Mouse (Mus musculus) cerebellum, postnatal 25 days (tissue): ENCODE data around the gene Zfhx3.

Experiments
- DNase-seq, 2 experiments: peaks; one replicate each; pipeline ENCODE4 v3.0.0; 2021; ENCODE audit warnings: mixed read lengths in 2 of 2

The Zfhx3 gene

DNA sequence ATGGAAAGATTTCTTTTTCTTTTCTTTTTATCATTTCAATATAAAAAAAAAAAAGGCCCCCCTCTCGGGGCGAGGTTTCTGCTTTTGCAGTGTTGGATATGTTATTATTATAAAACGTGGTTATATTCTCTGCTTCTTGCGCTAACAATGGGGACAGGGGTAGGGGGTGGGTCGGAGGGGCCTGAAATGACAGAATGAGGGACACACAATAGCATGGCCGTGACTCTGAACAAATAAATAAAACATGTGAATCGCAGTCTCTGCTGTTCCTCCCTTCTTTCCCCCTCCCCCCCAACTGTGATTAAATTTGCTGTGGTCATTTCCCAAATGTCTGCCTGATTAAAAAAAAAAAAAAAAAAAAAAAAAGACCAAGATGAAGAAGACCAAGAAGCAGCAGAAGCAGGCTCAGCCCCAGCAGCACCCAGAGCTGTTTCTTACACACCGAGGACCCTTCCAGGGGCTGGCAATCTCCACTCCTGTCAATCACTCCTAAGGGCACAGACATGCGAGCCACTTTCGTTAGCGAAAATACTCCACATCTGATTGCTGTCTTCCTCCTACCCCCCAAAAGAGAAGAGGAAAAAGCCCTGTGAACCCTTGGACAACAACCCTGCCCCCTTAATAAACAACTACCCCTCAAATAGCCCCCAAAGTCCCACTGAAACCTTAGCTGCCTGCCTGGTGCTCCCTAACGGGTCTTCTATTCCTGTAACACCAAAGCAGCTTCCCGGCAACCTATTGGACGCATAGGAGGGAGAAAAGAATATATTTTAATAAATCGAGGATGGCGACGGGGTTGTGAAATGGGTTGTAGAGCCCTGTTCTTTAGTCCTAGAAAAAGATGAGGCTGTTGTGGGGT lies 302.4 kb downstream of the Zfhx3 start:
- DNase-seq = no peak

DNA sequence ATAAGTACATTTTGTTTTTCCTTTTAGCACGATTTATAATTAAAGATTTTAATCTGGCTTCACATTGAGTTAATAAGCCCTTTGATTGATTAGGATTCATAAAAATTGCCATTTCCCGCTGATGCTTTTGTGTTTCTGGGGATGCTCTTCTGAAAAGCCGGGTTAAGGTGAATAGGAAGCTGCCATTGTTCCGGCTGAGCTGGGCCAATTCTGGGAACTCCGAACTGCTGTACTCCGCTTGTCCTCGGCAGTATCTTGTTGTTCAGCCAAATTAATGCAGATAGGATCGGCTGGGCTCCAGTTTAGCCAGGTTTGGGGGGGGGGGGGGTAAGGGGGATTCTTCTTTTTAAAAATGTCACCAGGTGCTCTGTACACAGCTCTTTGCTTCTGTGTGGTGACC lies 303.1 kb downstream of the Zfhx3 start:
- DNase-seq = no peak

DNA sequence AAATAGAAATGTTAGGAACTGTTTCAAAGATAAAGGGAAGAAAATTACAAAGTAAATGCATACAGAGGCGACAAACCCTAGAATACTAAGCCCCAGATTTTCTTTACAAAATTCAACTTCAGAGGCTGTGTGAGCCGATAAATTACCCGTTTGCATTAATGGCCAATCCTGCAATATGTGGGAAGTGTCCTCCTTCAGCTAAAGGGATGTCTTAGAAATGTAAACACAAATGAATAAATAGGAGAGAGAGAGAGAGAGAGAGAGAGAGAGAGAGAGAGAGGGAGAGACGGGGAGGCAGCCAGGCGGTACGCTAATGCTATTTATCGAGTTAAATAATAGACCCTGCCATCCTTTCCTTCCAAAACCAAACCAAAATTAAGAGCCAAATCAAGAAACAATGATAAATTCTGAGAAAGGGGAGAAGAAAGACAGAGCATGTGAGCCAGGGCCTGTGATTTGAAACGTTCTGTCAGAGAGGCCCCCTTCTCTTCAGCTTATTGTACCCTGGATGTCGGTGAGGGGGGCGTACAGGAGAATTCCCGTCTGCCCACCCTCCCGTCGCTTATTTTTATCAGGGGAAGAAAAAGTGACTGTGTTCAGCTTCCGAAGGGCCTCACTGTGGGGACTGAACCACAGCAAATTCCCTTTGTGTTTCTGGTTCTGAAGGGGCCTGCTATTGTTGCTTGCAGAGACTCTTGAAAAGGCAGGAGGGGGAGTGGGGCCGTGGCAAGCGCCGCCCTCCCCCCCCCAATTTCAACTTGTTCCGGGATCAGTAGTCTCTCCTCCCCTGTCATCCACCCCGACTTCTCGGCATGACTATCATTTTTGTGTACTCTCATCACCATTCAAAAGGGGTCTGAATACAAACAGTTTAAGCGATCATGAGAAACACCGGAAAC lies 303.8 kb downstream of the Zfhx3 start:
- no peak for DNase-seq

DNA sequence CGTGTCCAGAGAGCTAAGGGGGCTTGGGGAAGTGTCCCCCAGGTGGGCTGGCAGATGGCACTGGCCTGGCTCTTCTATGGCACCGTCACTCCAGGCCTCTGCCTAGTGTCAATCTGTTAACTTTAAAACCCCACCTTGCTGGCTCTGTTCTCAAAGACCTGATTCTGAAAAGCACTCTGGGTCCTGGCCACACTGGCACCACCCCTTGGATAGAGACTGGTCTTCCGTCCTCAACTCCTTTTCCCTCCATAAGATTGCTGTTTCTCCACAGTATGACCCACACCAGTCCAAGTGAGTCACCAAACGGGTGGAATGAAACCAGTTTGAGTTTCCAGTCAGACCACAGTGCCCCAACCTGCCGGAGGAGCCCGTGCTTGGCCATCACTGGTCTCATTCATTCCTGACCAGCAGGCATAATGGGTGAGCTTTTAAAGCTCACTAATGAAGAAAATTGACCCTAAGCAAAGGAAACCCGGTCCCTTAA lies 304.5 kb downstream of the Zfhx3 start:
- DNase-seq = no peak

DNA sequence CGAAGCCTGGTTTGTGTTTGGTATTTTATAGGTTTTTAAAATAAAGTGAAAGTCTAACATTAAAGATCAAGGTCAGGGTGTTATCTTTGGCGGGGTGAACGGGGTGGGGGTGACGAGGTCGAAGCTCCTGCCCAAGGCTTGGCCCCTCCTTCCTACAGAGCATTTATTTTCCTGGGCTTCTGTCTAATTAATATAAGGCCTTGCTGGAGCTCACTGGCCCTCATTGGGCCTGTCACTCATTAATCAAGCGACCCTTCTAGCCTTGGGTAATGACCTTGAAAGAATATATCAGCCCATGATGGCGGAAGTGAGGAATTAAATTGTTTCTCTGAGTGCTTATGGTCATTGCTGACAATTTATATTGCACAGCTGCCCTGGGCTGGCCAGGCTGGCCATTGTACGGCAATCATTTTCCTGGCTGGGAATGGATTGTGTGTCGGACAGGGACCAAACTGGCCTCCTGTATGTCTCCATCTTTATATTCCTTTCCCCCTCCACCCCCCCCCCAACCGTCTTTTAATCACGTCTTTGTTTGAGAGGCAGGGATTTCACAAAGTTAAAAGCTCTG lies 322.2 kb downstream of the Zfhx3 start:
- no peak for DNase-seq

DNA sequence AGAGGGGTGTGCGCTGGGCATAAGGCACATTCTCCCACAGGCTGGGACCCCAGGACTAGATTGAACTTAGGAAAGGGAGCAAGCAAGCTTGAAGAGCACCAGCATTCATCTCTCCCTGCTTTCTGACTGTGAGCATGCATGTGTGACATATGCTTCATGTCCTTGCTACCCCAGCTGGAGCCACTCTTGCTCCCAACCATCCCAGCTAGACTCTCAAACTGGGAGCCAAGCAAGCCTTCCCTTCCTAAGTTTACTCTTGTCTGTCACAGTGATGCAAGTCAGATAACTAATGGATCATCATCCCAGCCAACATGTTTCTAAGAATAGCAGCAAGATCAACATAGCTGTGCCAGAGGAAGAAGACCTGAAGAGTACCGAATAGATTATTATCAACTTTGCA lies 335.5 kb downstream of the Zfhx3 start:
- DNase-seq = no peak

DNA sequence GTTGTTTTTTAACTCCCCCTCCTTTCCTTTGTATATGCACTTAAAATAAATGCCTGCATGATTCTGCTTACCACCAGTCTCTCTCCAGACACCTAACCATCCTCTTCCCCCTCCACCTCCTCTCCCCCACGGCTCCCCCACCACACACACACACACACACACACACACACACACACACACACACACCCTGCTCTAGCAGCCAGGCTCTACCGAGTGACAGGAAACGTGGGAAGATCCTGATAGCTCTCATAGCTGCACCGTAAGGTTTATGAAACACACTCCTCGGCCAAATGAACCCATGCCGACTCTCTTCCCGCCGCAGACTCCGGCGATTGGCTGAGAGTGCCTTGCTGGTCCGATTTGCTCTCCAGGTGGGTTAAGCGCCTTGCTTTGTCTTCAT lies 339.5 kb downstream of the Zfhx3 start:
- DNase-seq = no peak

DNA sequence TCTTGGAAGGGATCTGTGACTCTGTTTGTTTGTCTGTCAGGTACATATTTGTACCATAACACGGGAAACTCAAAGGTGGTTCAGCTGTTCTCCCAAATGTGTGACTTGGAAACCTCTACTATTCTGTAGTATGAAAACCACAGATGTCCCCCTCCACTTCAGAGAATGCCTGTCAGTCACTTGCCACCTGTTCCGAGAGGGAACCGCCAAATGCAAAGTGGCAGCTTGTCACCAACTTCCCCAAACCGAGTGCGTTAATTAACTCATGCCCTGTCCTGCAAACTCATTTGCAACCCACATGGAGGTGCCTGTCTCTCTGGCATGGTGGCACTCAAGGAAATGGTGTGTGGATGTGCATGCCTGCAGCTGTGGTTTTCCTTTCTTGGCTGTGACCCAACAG lies 343.7 kb downstream of the Zfhx3 start:
- DNase-seq = no peak

DNA sequence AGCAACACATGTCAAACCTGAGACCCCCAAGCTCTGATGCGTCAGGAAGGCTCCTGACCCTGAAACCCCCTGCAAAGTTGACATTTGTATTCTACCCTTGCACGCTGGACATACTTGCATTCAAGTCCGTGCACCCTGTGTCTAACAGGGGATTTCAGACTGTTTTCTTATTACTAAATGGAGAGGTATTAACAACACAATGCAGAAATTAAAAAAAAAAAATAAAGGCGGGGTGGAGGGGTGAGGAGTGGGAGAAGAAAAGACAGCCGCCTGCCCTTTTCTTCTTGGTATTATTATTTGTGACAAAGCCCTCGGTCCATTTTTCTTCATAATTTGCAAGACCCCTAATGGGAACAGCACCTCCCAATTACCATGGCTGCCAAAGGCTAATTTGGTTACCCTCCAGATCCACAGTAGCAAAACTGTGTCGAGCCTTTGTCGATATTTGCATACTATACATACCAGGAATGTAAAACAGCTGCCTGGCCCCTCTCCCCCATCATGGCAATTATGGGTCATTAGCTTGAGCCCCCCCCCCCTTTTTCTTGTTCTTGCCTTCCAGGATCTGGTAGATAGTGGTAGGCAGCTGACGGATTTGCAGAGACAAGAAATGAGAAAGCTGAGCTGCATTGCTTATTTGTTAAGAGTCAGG lies 358.6 kb downstream of the Zfhx3 start:
- DNase-seq = no peak

DNA sequence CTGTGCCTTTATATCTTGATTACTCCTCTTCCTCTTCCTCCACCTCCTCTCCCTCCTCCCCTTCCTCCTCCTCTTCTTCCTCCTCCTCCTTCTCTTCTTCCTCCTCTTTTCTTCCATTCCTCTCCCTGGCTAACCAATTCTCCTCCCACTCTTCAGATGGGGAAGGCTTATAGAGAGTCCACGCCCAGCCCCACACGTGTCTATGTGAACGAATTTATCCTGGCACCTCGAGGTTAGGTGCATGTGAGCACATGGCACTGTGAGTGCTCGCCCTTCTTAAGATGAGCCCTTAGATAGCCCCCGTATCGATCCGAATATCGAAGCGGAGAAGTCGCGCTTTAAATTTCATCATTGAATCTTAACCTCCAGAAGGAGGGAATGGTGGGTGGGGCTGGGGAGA lies 359.2 kb downstream of the Zfhx3 start:
- DNase-seq = no peak

DNA sequence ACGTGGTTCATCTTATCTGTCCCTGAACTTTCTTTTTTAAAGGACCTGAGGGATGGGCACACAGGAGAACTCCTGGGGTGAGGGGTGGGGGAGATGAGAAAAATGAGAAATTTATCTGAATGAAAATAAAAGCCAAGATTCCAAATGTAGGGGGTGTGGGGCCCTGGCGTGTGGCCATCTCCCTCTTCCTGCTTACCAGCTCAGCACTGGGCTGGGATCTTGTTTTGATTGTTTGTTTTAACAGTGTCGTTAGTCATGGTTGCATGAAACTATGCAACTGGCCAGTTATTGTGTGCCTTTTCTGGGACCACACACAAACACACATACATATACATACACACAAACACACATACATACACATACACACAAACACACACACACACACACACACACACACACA lies 362.9 kb downstream of the Zfhx3 start:
- DNase-seq = no peak

DNA sequence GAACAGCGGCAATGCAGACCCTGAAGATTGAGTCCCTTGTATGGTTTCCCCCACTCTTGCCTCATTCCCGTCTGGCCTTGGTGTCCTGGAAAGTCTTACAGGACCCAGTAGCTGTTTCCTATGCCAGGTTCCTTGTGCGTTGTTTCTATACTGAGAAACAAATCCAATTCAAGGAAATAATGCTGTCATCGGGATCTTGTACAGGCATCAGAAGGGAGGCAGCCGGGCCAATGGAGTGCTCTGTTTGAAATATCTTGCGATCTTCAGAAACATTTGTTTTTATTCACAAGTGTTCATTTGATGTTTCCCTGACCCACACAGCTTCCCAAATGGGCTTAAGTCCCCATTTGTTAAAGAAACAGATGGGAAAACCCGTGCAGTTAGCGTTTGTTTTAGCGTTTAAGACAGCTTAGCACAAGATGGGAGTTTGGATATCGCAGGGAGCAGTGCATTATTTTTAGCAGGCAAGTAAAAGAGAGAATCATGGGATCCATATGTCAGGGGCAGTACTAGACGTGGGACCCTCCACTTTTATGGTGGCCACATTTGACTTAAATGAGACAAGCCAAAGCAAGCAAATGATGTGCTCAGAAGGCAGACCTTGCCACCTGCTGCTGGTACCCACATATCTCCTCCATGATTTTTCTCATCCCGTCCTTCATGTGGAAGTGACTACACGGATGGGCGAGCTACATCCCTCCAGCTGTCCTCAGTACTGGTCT lies 367.2 kb downstream of the Zfhx3 start:
- DNase-seq = no peak

DNA sequence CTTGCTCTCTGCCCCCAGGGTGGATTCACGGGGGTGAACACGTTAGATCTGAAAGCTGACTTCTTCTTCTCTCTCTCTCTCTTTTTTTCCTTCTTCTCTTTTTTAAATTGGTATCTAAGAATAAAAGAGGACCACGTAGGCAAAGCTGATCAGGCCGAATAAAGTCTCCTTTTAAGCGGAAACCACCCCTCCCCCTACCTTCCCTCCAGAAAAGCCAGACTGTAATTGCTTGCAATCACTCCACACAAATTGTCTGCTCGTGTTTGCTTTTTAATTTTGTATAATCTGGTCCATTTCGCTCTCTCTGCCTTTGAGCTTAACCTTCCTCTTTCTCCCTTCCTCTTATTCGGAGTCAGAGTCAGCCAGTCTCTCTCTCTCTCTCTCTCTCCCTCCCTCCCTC lies 372.6 kb downstream of the Zfhx3 start:
- DNase-seq = no peak

DNA sequence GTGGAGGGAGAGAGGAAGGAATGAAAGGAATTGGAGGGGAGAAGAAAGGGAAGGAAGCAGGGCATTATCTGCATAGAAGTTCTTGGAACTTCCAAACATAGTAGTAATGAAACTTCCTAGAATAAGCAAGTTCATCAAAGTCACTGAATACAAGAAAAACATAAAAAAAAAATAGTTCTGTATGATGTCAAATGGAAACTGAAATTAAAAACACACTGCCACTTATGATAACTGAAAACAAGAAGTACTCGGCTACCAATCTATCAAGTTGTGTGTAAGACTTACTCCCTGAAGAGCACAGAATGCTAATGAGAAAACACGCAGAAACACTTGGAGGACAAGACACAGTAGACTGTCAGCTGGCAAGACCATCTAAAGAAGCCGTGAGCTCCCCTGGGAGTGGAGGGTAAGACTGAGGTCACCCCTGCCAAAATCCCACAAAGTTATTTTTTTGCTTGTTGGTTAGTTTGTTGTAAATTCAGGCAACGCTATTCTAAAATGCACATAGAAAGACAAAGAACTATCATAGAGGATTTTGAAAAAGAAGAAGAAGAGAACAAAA lies 375.2 kb downstream of the Zfhx3 start:
- DNase-seq = no peak

DNA sequence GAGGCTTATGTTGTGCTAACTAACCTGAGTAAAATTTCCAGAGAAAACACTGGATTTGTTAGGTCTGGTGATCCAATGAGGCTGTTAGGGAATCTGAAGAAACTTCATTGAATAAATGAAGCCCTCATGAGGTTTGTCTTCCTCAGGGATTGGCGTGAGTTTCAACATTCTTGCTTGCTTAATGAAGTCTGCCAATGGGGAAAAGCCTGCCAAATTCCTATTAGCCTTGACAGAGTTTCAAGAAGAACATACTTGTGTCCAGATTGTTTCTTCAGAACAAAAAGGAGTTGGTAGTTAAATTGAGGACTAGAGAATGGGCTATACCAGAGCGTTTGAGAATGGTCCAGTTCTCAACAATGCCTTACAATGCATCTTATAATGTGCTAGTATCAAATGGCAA lies 385.3 kb downstream of the Zfhx3 start:
- no peak for DNase-seq

DNA sequence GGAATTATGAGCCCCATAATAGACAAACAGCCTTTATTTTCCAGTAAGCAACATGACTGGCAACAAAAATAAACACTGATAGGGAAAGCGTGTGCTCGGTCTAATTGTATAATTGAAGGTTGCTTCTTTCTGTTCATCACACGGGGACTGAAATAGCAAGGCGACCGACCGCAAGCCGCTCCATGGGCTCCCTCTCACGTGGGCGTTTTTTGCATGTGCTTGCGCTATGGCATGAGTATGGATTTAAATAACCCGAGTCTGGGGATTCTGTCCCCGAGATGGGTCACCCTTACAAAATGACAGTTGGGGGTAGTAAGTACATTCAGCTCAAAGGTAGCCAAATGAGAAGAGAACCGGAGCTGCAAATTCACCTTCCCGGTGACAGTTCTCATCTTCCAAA lies 405.9 kb downstream of the Zfhx3 start:
- DNase-seq = no peak

DNA sequence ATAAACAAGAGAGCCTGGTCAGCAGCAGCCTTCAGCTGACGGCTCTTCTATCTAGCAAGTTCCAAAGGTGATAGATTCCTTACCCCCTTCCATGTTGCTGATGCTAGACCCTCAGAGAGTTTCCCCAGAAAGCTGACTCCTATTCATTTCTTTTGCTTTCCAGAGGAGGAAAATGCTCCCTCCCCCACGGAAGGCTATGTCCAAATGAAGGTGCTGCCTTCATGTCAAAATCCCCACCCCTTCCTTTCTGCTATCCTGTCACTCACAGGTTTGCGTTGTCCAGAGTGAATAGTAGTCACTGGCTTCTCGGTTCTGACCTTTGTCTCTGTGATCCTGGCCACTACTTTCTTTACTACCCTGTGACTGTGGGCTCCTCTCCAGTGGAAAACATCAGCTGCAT lies 406.3 kb downstream of the Zfhx3 start:
- DNase-seq = no peak

DNA sequence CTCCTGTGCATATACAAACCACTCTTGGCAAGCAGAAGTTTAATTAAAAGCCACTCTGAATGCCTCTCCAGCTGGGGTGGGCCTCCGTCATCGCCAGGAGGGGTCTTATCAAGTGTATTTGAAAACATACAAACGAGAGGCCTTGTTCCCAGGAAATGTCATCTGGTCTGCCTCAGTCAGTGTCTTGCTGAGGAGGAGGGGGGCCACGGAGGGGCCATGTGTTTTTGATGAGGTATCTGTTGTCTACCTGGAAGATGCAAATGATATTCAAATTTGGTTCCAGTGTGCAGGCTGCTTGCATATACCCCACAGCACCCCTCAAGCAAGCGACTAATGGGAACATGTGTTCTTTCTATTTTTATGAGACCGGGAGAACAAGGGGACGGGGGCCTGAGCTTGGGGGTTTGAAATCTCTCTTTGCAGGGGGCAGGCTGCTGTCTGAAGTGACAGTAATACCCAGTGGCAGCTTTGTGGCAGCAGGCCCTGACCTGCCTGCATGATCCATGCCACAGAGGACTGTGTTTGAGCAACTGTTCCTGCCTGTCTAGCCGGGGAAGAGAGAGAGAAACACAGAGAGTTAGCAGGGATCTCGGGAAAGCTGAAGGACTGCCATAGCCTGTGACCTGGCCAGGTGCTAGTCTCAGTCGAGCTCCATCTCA lies 412.8 kb downstream of the Zfhx3 start:
- DNase-seq = no peak

DNA sequence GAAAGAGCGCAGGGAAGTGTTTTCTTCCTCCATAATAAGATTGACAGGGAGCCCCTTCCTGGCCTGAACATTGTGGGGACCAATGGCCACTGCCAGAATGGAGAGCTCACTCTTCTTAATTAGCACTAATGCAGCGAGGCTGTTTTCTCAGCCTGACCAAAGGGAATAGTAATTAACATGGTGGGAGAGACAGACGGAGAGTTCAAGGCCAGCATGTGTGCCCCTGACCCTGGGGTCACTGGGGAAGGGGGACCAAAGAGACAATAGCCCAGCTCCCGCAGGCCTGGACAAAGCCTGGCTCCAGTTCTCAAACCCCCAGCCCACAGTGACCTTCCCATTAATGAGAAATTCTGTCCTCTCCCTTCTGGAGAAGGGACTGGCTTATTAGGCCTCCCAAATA lies 419.0 kb downstream of the Zfhx3 start:
- no peak for DNase-seq

DNA sequence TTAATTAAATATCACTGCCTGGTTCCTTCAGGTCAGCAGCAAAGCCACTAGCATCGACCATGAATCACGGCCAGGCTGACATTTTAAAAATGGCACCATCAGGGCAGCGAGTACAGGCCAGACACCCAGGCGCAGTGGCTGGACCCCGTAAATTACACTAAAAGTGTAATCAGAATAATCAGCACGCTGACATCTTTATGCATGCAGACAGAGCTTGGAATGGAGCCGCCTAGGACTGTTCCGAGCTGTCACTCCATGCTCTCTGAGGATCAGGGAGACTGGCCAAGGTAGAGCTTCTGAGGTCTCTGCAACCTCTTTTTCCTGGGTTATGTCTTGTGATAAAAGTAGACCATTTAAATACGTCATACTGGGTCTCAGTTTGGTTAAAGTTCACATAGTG lies 420.0 kb downstream of the Zfhx3 start:
- DNase-seq = no peak

DNA sequence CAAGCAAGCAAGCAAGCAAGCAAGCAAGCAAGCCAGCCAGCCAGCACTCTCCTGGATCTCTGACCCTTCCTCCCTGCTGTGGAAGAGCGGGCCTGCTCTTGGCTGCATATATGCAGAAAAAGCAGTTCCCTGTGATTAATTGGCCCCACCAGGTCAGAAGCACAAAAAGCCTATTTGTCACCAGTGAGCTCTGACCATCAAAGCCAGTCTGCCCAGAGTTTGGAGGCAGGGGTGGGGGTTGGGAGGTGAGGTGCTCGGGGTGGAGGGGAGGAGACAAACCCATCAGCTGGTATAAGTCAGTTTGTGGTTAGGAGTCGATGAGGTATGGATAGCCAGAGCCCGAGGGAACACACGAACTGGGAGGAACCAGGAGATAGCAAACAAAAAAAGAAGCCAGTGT lies 421.0 kb downstream of the Zfhx3 start:
- no peak for DNase-seq

DNA sequence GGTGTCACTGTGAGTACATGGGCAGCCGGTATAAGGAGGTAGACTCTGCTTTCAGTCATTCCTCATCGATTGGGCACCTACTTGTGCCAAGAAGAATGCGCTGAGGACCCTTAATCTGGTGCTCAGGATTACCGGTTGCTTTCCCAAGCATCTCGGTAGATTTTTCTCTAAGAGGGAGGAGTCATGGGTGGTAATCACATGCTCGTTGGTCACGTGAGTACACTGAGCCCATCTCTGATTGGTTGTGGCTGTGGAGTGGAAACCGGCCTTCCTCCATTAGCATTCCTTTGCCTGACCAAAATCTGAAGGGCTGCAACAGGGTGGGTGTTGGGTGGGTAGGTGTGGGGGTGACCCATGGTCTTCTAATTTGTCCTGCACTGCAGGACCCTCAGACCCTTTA lies 421.4 kb downstream of the Zfhx3 start:
- no peak for DNase-seq
